Comparison of ENCODE assay signal across 8 mouse cellular contexts in the genomic region with DNA sequence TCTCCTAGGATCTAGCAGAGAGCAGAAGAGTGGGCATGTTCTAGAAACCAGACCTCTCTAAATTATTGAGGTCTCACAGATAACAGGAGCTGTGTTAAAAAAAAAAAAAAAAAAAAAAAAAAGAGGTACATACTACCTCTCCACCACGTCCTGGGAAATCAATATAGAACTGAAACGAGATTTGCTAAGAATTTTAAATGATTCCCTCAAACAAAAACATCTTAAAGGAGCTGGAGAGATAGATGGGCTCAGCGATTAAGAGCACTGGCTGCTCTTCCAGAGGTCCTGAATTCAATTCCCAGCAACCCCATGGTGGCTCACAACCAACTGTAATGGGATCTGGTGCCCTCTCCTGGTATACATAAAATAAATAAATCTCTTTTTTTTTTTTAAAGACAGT. TPM values are rescaled to one million over a fixed set of nuclear protein-coding genes. Genes with fewer than 3 reads are reported as not detected.
DNase-seq lines count a peak whose midpoint lies in the region; ATAC-seq and TF ChIP-seq lines count a peak whose summit lies in the region.

No protein-coding gene starts in this region.

- H3K27me3 ChIP-seq in C2C12 (ENCODE audit: control insufficient read depth, insufficient read depth, insufficient read length) = no peaks in the 10 kb centered on the region
- no peaks in the 10 kb centered on the region for H3K27me3 ChIP-seq in forebrain, embryonic 14.5 days (replicated peaks; ENCODE audit: control insufficient read depth, insufficient read depth, low read length)
- no peaks in the 10 kb centered on the region for H3K27me3 ChIP-seq in liver, embryonic 15.5 days

- intact Hi-C loops in gastrocnemius, adult 2 months (cut with DNase I) = loop anchor here (5.0 kb wide), 1 partner anchor 41 kb away; no protein-coding TSS in a partner anchor

- WGBS in forebrain, embryonic 14.5 days = 68% methylated on average over 3 of the region's 3 CpGs
- 53% methylated on average over 3 of the region's 3 CpGs for WGBS in liver, embryonic 15.5 days (ENCODE audit: insufficient replicate concordance)

- ATAC-seq in forebrain, embryonic 14.5 days = no peak
- ATAC-seq in liver, embryonic 15.5 days (ENCODE audit: insufficient read depth) = no peak
- no peak for ATAC-seq in granulocyte monocyte progenitor cell, adult 5-6 weeks (replicated peaks; ENCODE audit: poor library complexity, severe bottlenecking)

- peak overlapping the region; percentile 97 for H3K4me3 ChIP-seq in gastrocnemius, adult 2 months
- H3K4me3 ChIP-seq in C2C12 (ENCODE audit: insufficient read depth, poor library complexity, severe bottlenecking) = peak overlapping the region; percentile 28
- H3K4me3 ChIP-seq in forebrain, embryonic 14.5 days (ENCODE audit: low read depth, low read length) = peak overlapping the region; percentile 86
- peak overlapping the region; percentile 91 for H3K4me3 ChIP-seq in liver, embryonic 15.5 days (replicated peaks)

- no peak for DNase-seq in gastrocnemius, adult 2 months
- no peak for DNase-seq in gastrocnemius, adult 8-10 months (ENCODE audit: low spot score in 2 of 2)
- DNase-seq in forebrain, embryonic 14.5 days (ENCODE audit: low spot score) = no peak
- DNase-seq in cerebellum, adult 11 months = no peak
- no peak for DNase-seq in frontal cortex, postnatal 25 days (ENCODE audit: low spot score in 2 of 2)

- H3K79me2 ChIP-seq in C2C12 (ENCODE audit: control insufficient read depth, insufficient read depth) = peaks cover 37% of the 10 kb centered on the region

- H3K4me1 ChIP-seq in forebrain, embryonic 14.5 days (ENCODE audit: control insufficient read depth, insufficient read depth, low read length) = peaks cover 10% of the 10 kb centered on the region
- H3K4me1 ChIP-seq in liver, embryonic 15.5 days (replicated peaks) = peaks cover 29% of the 10 kb centered on the region

- peak overlapping the region; percentile 61 for H3K4me2 ChIP-seq in forebrain, embryonic 14.5 days (ENCODE audit: low read length)
- peak overlapping the region; percentile 85 for H3K4me2 ChIP-seq in liver, embryonic 15.5 days

- no peak overlapping the region for H3ac ChIP-seq in C2C12 (ENCODE audit: control insufficient read depth, insufficient read length, low read depth)

- H3K9me3 ChIP-seq in forebrain, embryonic 14.5 days (replicated peaks; ENCODE audit: control insufficient read depth, low read length) = no peaks in the 10 kb centered on the region
- H3K9me3 ChIP-seq in liver, embryonic 15.5 days (replicated peaks) = no peaks in the 10 kb centered on the region

- peak overlapping the region; percentile 97 for H3K27ac ChIP-seq in gastrocnemius, adult 2 months
- H3K27ac ChIP-seq in forebrain, embryonic 14.5 days (ENCODE audit: low read depth, low read length) = peak overlapping the region; percentile 90
- H3K27ac ChIP-seq in liver, embryonic 15.5 days (replicated peaks) = peak overlapping the region; percentile 90

- peak overlapping the region; percentile 70 for H3K9ac ChIP-seq in forebrain, embryonic 14.5 days (ENCODE audit: low read length)
- H3K9ac ChIP-seq in liver, embryonic 15.5 days = peak overlapping the region; percentile 72

- H3K36me3 ChIP-seq in C2C12 (ENCODE audit: control insufficient read depth, insufficient read depth) = peaks cover 4% of the 10 kb centered on the region
- no peaks in the 10 kb centered on the region for H3K36me3 ChIP-seq in forebrain, embryonic 14.5 days (ENCODE audit: control insufficient read depth, insufficient read depth, low read length)
- no peaks in the 10 kb centered on the region for H3K36me3 ChIP-seq in liver, embryonic 15.5 days (replicated peaks)

- TF ChIP-seq CTCF in gastrocnemius, adult 2 months (IDR thresholded peaks at IDR 0.05) = no peak
- TF ChIP-seq CTCF in C2C12 (IDR thresholded peaks at IDR 0.05; ENCODE audit: control insufficient read depth, insufficient read depth, insufficient read length) = no peak

- peaks cover 35% of the 10 kb centered on the region for H3K79me3 ChIP-seq in C2C12 (ENCODE audit: low read depth)

TF ChIP-seq in C2C12, 6 proteins besides CTCF, POLR2A, EP300 and RAD21:
- TF ChIP-seq MYOG (IDR thresholded peaks at IDR 0.05; ENCODE audit: control insufficient read depth, extremely low read depth, insufficient read length) (no peak), CEBPB (IDR thresholded peaks at IDR 0.05; ENCODE audit: low read depth) (no peak), USF1 (IDR thresholded peaks at IDR 0.05; ENCODE audit: low read depth) (no peak)

RNA-seq across cellular contexts. Expression of a gene that starts 1.1 kb away (rescaled TPM):
- total RNA-seq in gastrocnemius, adult 2 months (2021) = 10 to 100 TPM; 27.2 to 29.4 TPM
- total RNA-seq in gastrocnemius, adult 8-10 months (2022) = 10 to 100 TPM; 22.9 to 25.7 (median 25.0) TPM
- polyA plus RNA-seq in C2C12 (2012; fragmentation: generic; extraction: Trizol) = 22.6 TPM
- 53.3 and 54.1 TPM in 2 replicates for polyA plus RNA-seq in forebrain, embryonic 14.5 days (2014; fragmentation: Nextera tagmentation; extraction: Ambion mirVana)
- 22.2 and 23.5 TPM in 2 replicates for polyA plus RNA-seq in liver, embryonic 15.5 days (2015; fragmentation: Nextera tagmentation; extraction: Ambion mirVana)
- 62.0 and 85.6 TPM in 2 replicates for total RNA-seq in granulocyte monocyte progenitor cell, adult 5-6 weeks (2014; fragmentation: Nextera tagmentation)
- total RNA-seq in granulocyte monocyte progenitor cell, adult 5-6 weeks (2017) = 47.1 and 48.4 TPM in 2 replicates

RNA-seq across cellular contexts. Expression of a gene that starts 1.1 kb away (rescaled TPM):
- 10 to 100 TPM; 27.0 to 28.0 TPM for total RNA-seq in gastrocnemius, adult 2 months (2021)
- 10 to 100 TPM; 22.1 to 29.8 (median 24.3) TPM for total RNA-seq in gastrocnemius, adult 8-10 months (2022)
- polyA plus RNA-seq in C2C12 (2012; fragmentation: generic; extraction: Trizol) = 23.0 TPM
- 21.6 and 26.2 TPM in 2 replicates for polyA plus RNA-seq in forebrain, embryonic 14.5 days (2014; fragmentation: Nextera tagmentation; extraction: Ambion mirVana)
- polyA plus RNA-seq in liver, embryonic 15.5 days (2015; fragmentation: Nextera tagmentation; extraction: Ambion mirVana) = 13.4 and 13.5 TPM in 2 replicates
- total RNA-seq in granulocyte monocyte progenitor cell, adult 5-6 weeks (2014; fragmentation: Nextera tagmentation) = 59.8 and 78.4 TPM in 2 replicates
- total RNA-seq in granulocyte monocyte progenitor cell, adult 5-6 weeks (2017) = 42.2 and 45.3 TPM in 2 replicates

RNA-seq across cellular contexts. Expression of a gene that starts 44.8 kb away (rescaled TPM):
- total RNA-seq in gastrocnemius, adult 2 months (2021) = 10 to 100 TPM; 14.7 to 17.0 TPM
- total RNA-seq in gastrocnemius, adult 8-10 months (2022) = 10 to 100 TPM in 3 of 4 experiments, 1 to 10 TPM in 1; 8.9 to 14.8 (median 11.5) TPM
- polyA plus RNA-seq in C2C12 (2012; fragmentation: generic; extraction: Trizol) = 95.1 TPM
- 22.0 and 24.8 TPM in 2 replicates for polyA plus RNA-seq in forebrain, embryonic 14.5 days (2014; fragmentation: Nextera tagmentation; extraction: Ambion mirVana)
- 57.4 and 62.3 TPM in 2 replicates for polyA plus RNA-seq in liver, embryonic 15.5 days (2015; fragmentation: Nextera tagmentation; extraction: Ambion mirVana)
- total RNA-seq in granulocyte monocyte progenitor cell, adult 5-6 weeks (2014; fragmentation: Nextera tagmentation) = 277 and 290 TPM in 2 replicates
- total RNA-seq in granulocyte monocyte progenitor cell, adult 5-6 weeks (2017) = 52.9 and 57.3 TPM in 2 replicates

RNA-seq across cellular contexts. Expression of a gene that starts 56.5 kb away (rescaled TPM):
- 100 to 1,000 TPM; 156 to 196 TPM for total RNA-seq in gastrocnemius, adult 2 months (2021)
- total RNA-seq in gastrocnemius, adult 8-10 months (2022) = 100 to 1,000 TPM; 159 to 172 (median 166) TPM
- polyA plus RNA-seq in C2C12 (2012; fragmentation: generic; extraction: Trizol) = 8.6 TPM
- 6.5 and 8.8 TPM in 2 replicates for polyA plus RNA-seq in forebrain, embryonic 14.5 days (2014; fragmentation: Nextera tagmentation; extraction: Ambion mirVana)
- 14.9 and 16.5 TPM in 2 replicates for polyA plus RNA-seq in liver, embryonic 15.5 days (2015; fragmentation: Nextera tagmentation; extraction: Ambion mirVana)
- 30.5 and 48.2 TPM in 2 replicates for total RNA-seq in granulocyte monocyte progenitor cell, adult 5-6 weeks (2014; fragmentation: Nextera tagmentation)
- total RNA-seq in granulocyte monocyte progenitor cell, adult 5-6 weeks (2017) = 22.9 and 28.3 TPM in 2 replicates

Comparison
In these comparisons a context has a peak if more than half of its experiments do, and no peak if none do; other contexts are left out.
1. H3K4me3 ChIP-seq: peak in every context shown above with its lines; median percentile 97 in gastrocnemius, adult 2 months; 91 in liver, embryonic 15.5 days; 86 in forebrain, embryonic 14.5 days; 28 in C2C12.